17 mouse cellular contexts compared by ENCODE assay signal in the genomic region with DNA sequence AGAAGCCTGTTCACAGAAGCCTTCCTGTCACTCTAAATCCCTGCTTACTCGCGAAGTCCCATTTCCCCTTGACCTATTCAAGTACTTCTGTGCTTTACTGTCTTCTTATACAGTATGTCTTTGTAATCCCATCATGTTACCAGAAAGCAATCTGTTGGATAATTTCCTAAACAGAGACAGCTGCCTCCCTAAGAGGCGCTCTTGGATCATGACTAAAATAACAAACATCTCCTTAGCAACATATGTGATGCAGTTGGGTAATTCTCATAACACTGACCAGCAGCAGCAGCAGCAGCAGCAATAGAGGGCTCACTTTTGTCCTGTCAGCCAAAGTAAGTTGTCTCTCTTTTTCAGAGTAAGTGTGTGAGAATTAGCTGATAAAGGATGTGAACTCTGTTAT.
A peak's percentile ranks its signal among the peaks of the same experiment; 100 is the strongest.
DNase-seq lines count a peak whose midpoint lies in the region; ATAC-seq and TF ChIP-seq lines count a peak whose summit lies in the region.
"Had no signal": no experiment of that assay in that cellular context is flagged by ENCODE, and none has a peak within 500 bp of the region (broad histone marks: within the 10 kb centered on the region; RNA-seq: fewer than 3 reads in every experiment).

No protein-coding gene starts in this region.

- H3K4me2 ChIP-seq in kidney, postnatal 0 days (ENCODE audit: low read length): no peak overlapping the region
- no peak overlapping the region for H3K4me2 ChIP-seq in kidney, embryonic 16.5 days (replicated peaks; ENCODE audit: low read depth, low read length)
- H3K4me2 ChIP-seq: embryonic facial prominence, embryonic 13.5 days; heart, embryonic 15.5 days; liver, embryonic 11.5 days had no signal

- H3K9ac ChIP-seq in kidney, postnatal 0 days (ENCODE audit: low read depth, low read length): no peak overlapping the region
- H3K9ac ChIP-seq in kidney, embryonic 16.5 days (replicated peaks; ENCODE audit: low read length): no peak overlapping the region
- H3K9ac ChIP-seq: embryonic facial prominence, embryonic 13.5 days; heart, embryonic 15.5 days had no signal

- H3K4me1 ChIP-seq in kidney, postnatal 0 days (replicated peaks; ENCODE audit: insufficient read depth, low read length): no peaks in the 10 kb centered on the region
- no peaks in the 10 kb centered on the region for H3K4me1 ChIP-seq in kidney, embryonic 16.5 days (ENCODE audit: insufficient read depth, low read length)
- H3K4me1 ChIP-seq: embryonic facial prominence, embryonic 13.5 days; heart, embryonic 15.5 days; megakaryocyte, embryonic 14.5 days had no signal

- DNase-seq in kidney, postnatal 0 days (ENCODE audit: low spot score): peak; percentile 9
- peak; percentile 4 for DNase-seq in 3T3-L1 (ENCODE audit: low read depth, low spot score)
- DNase-seq in MN1 (ENCODE audit: low spot score): peak; percentile 7
- DNase-seq in retina, embryonic 14.5 days (ENCODE audit: low spot score): peak; percentile 14
- no peak for DNase-seq in left cerebral cortex, adult 2 months (ENCODE audit: extremely low spot score in 1 of 2, low spot score in 2 of 2)
- DNase-seq: adrenal gland, postnatal 36 days; cerebellum, postnatal 25 days; heart, adult 18-20 months; kidney, postnatal 10 days; thymus, adult 18-20 months had no signal

- H3K27ac ChIP-seq in kidney, postnatal 0 days: no peak overlapping the region
- no peak overlapping the region for H3K27ac ChIP-seq in kidney, embryonic 16.5 days (ENCODE audit: low read length)
- H3K27ac ChIP-seq in left cerebral cortex, adult 2 months: no peak overlapping the region
- H3K27ac ChIP-seq: embryonic facial prominence, embryonic 13.5 days; heart, embryonic 15.5 days had no signal

- no peaks in the 10 kb centered on the region for H3K9me3 ChIP-seq in kidney, postnatal 0 days (replicated peaks; ENCODE audit: low read length)
- no peaks in the 10 kb centered on the region for H3K9me3 ChIP-seq in kidney, embryonic 16.5 days (ENCODE audit: low read length)
- H3K9me3 ChIP-seq: embryonic facial prominence, embryonic 13.5 days; heart, embryonic 15.5 days; megakaryocyte, embryonic 14.5 days had no signal

- intact Hi-C loops in left cerebral cortex, adult 2 months (cut with DNase I): no loop called here

- H3K27me3 ChIP-seq in kidney, postnatal 0 days (ENCODE audit: insufficient read depth, low read length): no peaks in the 10 kb centered on the region
- H3K27me3 ChIP-seq in kidney, embryonic 16.5 days (ENCODE audit: insufficient read depth, low read length): no peaks in the 10 kb centered on the region
- H3K27me3 ChIP-seq: embryonic facial prominence, embryonic 13.5 days; heart, embryonic 15.5 days; megakaryocyte, embryonic 14.5 days had no signal

- no peak for TF ChIP-seq CTCF in kidney, postnatal 0 days (IDR thresholded peaks at IDR 0.05; ENCODE audit: low read depth)
- no peak for TF ChIP-seq CTCF in left cerebral cortex, adult 2 months (IDR thresholded peaks at IDR 0.05)

- no peak overlapping the region for H3K4me3 ChIP-seq in kidney, postnatal 0 days (replicated peaks; ENCODE audit: low read depth, low read length)
- H3K4me3 ChIP-seq in kidney, embryonic 16.5 days (ENCODE audit: low read length): no peak overlapping the region
- no peak overlapping the region for H3K4me3 ChIP-seq in left cerebral cortex, adult 2 months
- H3K4me3 ChIP-seq: embryonic facial prominence, embryonic 13.5 days; heart, embryonic 15.5 days; megakaryocyte, embryonic 14.5 days had no signal

- no peaks in the 10 kb centered on the region for H3K36me3 ChIP-seq in kidney, postnatal 0 days (ENCODE audit: insufficient read depth, low read length)
- no peaks in the 10 kb centered on the region for H3K36me3 ChIP-seq in kidney, embryonic 16.5 days (ENCODE audit: insufficient read depth, low read length)
- H3K36me3 ChIP-seq: embryonic facial prominence, embryonic 13.5 days; heart, embryonic 15.5 days had no signal

- no peak for ATAC-seq in kidney, postnatal 0 days (replicated peaks; ENCODE audit: low FRiP score, low read depth)
- no peak for ATAC-seq in kidney, embryonic 16.5 days (ENCODE audit: low FRiP score, low TSS enrichment)
- ATAC-seq in monocyte, adult 5-6 weeks (replicated peaks; ENCODE audit: insufficient number of reproducible peaks, low FRiP score, low TSS enrichment, poor library complexity, severe bottlenecking): no peak
- ATAC-seq: inflammation-experienced regulatory T-cells, adult 6 months had no signal

- 76% methylated on average over 3 of the region's 3 CpGs for WGBS in kidney, postnatal 0 days
- 72% methylated on average over 3 of the region's 3 CpGs for WGBS in kidney, embryonic 16.5 days

Comparison
In these comparisons a context has a peak if more than half of its experiments do, and no peak if none do; other contexts are left out.
1. DNase-seq: peak in kidney, postnatal 0 days (single experiment), 3T3-L1 (single experiment), MN1 (single experiment) and retina, embryonic 14.5 days (single experiment); none in left cerebral cortex, adult 2 months (0 of 2).